Mouse (Mus musculus) lung, postnatal 0 days (tissue): ENCODE results near the gene Usp50. TPM values are rescaled to one million over a fixed set of nuclear protein-coding genes. Genes with fewer than 3 reads are reported as not detected.
A peak's percentile ranks its signal among the peaks of the same experiment; 100 is the strongest.

Source experiments
- ATAC-seq: fragments of 200-750 bp; cut with Nextera tagmentation; 2 replicates; pipeline ENCODE4 v1.8.0; 2017; ENCODE audit warnings: moderate library complexity
- DNase-seq: peaks from one replicate; pipeline ENCODE4 v3.0.0-alpha.2; 2016; ENCODE audit warnings: low spot score
- H3K27ac ChIP-seq: fragments of 300-500 bp; sonication (generic); 2 replicates; pipeline ENCODE4 v1.5.1; 2014; ENCODE audit warnings: antibody characterized with exemption, mild to moderate bottlenecking, low read length, mixed read lengths
- H3K27me3 ChIP-seq: fragments of 300-500 bp; sonication (generic); replicated peaks from 2 replicates; pipeline ENCODE4 v1.6.1; 2014; ENCODE audit warnings: low read length, mixed read lengths; ENCODE audit not compliant: insufficient read depth
- H3K36me3 ChIP-seq: fragments of 300-500 bp; sonication (generic); 2 replicates; pipeline ENCODE4 v1.6.1; 2014; ENCODE audit warnings: low read length, mixed read lengths; ENCODE audit not compliant: insufficient read depth
- H3K4me1 ChIP-seq: fragments of 300-500 bp; sonication (generic); 2 replicates; pipeline ENCODE4 v1.6.1; 2014; ENCODE audit warnings: antibody characterized with exemption, low read depth, low read length, mixed read lengths; ENCODE audit not compliant: insufficient read depth
- H3K4me2 ChIP-seq: fragments of 300-500 bp; sonication (generic); replicated peaks from 2 replicates; pipeline ENCODE4 v1.6.1; 2014; ENCODE audit warnings: low read depth, mild to moderate bottlenecking, low read length, moderate library complexity, mixed read lengths
- H3K4me3 ChIP-seq: fragments of 300-500 bp; sonication (generic); 2 replicates; pipeline ENCODE4 v1.5.1; 2014; ENCODE audit warnings: low read depth, low read length
- H3K9ac ChIP-seq: fragments of 300-500 bp; sonication (generic); replicated peaks from 2 replicates; pipeline ENCODE4 v1.6.1; 2014; ENCODE audit warnings: low read depth, mild to moderate bottlenecking
- H3K9me3 ChIP-seq: fragments of 300-500 bp; sonication (generic); 2 replicates; pipeline ENCODE4 v1.6.1; 2016; ENCODE audit warnings: low read length, mixed read lengths
- CTCF ChIP-seq: IDR thresholded peaks from 2 replicates; pipeline ENCODE4 v1.5.1; 2016; ENCODE audit warnings: antibody characterized with exemption, mild to moderate bottlenecking
- EP300 ChIP-seq: IDR thresholded peaks from 2 replicates; pipeline ENCODE4 v1.6.1; 2016; ENCODE audit warnings: antibody characterized with exemption, mild to moderate bottlenecking, control low read depth
- whole genome bisulfite sequencing: fragments of 180-500 bp; shearing (Covaris S2); extraction: QIAGEN DNeasy Blood & Tissue Kit; methylation state at CpG from one replicate; pipeline ENCODE4 v1.1.7; 2014; 5-methylcytosine and 5-hydroxymethylcytosine counted together
- polyA plus RNA-seq: library from polyadenylated mRNA; unstranded; fragments of >200 nt; fragmentation: Nextera tagmentation; extraction: Ambion mirVana; gene quantifications from 2 replicates; pipeline ENCODE4 v1.2.1, GENCODE M21; 2015

Usp50 gene
- polyA plus RNA-seq, 1 experiment from 2014 or later = 1.6 TPM

- no peak for DNase-seq
- Histone ChIP-seq H3K9me3 (no peaks in the 10 kb centered on the region), H3K4me3 (no peak overlapping the region), H3K9ac (no peak overlapping the region), H3K36me3 (peaks cover 28% of the 10 kb centered on the region; the same call in 1 of the 2 replicates), H3K27ac (no peak overlapping the region), H3K4me1 (no peaks in the 10 kb centered on the region), H3K4me2 (no peak overlapping the region), H3K27me3 (no peaks in the 10 kb centered on the region)
- WGBS = 95% methylated on average over 4 of the region's 4 CpGs
- TF ChIP-seq EP300 = no peak
- TF ChIP-seq CTCF = no peak
- ATAC-seq = no peak
These were observed 54.1 kb downstream of the Usp50 start for GRCm38 (mm10) chr2:126729207-126729606.

DNA sequence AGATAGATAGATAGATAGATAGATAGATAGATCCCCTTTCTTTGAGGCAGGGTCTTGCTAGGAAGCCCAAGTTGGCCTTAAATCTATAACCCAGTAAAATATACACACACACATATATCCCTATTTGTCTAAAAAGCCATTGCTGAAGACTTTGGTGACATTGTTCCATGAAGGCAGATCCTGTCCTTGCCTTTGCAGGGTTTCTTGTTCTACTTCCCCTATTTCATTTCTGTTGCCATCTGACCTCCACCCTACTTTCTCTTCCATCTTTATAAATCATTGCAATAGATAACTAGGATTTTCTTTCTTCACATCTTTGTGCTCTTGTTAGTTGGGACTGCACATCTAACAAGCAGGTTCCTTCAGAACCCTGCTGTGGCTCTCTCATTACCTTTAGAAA lies 70.3 kb downstream of the Usp50 start:
- H3K4me1 ChIP-seq = no peaks in the 10 kb centered on the region
- no peaks in the 10 kb centered on the region for H3K9me3 ChIP-seq
- H3K27ac ChIP-seq = no peak overlapping the region
- no peak for ATAC-seq
- H3K27me3 ChIP-seq = no peaks in the 10 kb centered on the region
- H3K9ac ChIP-seq = no peak overlapping the region
- TF ChIP-seq EP300 = no peak
- no peak for TF ChIP-seq CTCF
- H3K4me3 ChIP-seq = no peak overlapping the region
- no peak for DNase-seq
- no peaks in the 10 kb centered on the region for H3K36me3 ChIP-seq
- H3K4me2 ChIP-seq = no peak overlapping the region

DNA sequence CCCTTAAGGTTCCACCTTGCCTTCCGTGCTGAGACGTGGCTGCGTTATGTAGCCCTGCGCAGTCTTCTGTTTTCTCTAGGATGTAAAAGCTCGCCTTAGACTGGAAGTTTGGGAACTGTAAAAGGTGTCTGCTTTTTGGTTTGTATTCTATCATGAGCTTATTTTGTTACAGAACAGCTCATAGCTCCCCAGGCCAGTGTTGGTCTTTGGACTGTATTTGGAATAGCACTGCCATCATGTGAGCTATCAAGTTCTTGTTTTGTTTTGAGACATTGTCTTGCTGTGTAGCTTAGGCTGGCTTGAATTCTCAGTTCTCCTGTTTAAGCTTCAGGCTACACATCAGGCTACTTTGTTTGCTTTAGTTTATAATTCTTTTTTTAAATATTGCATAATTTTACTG lies 70.7 kb downstream of the Usp50 start:
- H3K27ac ChIP-seq = no peak overlapping the region
- no peak overlapping the region for H3K4me2 ChIP-seq
- no peak for TF ChIP-seq EP300
- TF ChIP-seq CTCF = no peak
- no peaks in the 10 kb centered on the region for H3K9me3 ChIP-seq
- H3K27me3 ChIP-seq = no peaks in the 10 kb centered on the region
- DNase-seq = no peak
- WGBS = 95% methylated on average over 5 of the region's 5 CpGs
- H3K4me3 ChIP-seq = no peak overlapping the region
- H3K4me1 ChIP-seq = no peaks in the 10 kb centered on the region
- no peaks in the 10 kb centered on the region for H3K36me3 ChIP-seq
- ATAC-seq = no peak
- H3K9ac ChIP-seq = no peak overlapping the region

DNA sequence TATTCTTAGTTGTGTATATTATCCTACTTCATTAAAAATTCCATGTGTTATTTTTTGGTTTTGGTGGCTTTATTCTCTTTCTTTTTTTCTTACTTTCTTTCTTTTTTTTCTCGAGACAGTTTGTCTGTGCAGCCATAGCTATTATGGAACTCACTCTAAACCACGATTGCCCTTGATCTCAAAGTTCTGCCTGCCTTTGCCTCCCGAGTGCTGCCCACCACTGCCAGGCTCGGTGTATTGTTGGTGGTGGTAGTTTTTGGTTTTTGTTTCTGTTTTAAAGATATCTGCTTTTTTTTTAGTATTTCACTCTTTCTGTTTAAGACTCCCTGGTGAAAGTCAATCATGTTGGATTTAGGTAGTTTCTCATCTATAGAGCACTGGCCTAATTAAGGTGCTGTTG lies 74.9 kb downstream of the Usp50 start:
- DNase-seq (no peak), ATAC-seq (no peak)
- Histone ChIP-seq H3K4me3 (peak overlapping the region; percentile 92; the same call in 1 of the 2 replicates), H3K9ac (no peak overlapping the region), H3K4me2 (peak overlapping the region; percentile 59; the same call in 1 of the 2 replicates), H3K4me1 (no peaks in the 10 kb centered on the region), H3K36me3 (no peaks in the 10 kb centered on the region), H3K9me3 (no peaks in the 10 kb centered on the region), H3K27ac (no peak overlapping the region), H3K27me3 (no peaks in the 10 kb centered on the region)
- TF ChIP-seq EP300 = no peak
- no peak for TF ChIP-seq CTCF
- 68% methylated on average over 4 of the region's 4 CpGs for WGBS

GRCm38 (mm10) chr2:126707438-126707779 lies 75.9 kb downstream of the Usp50 start:
- Histone ChIP-seq H3K36me3 (no peaks in the 10 kb centered on the region), H3K9me3 (no peaks in the 10 kb centered on the region), H3K9ac (peak overlapping the region; percentile 82), H3K27me3 (no peaks in the 10 kb centered on the region), H3K4me1 (no peaks in the 10 kb centered on the region), H3K4me3 (peak overlapping the region; percentile 92), H3K4me2 (peak overlapping the region; percentile 59), H3K27ac (peak overlapping the region; percentile 84)
- ATAC-seq (peak; percentile 78), DNase-seq (no peak)
- TF ChIP-seq CTCF (no peak), EP300 (no peak)
- 0% methylated on average over 16 of the region's 23 CpGs for WGBS

DNA sequence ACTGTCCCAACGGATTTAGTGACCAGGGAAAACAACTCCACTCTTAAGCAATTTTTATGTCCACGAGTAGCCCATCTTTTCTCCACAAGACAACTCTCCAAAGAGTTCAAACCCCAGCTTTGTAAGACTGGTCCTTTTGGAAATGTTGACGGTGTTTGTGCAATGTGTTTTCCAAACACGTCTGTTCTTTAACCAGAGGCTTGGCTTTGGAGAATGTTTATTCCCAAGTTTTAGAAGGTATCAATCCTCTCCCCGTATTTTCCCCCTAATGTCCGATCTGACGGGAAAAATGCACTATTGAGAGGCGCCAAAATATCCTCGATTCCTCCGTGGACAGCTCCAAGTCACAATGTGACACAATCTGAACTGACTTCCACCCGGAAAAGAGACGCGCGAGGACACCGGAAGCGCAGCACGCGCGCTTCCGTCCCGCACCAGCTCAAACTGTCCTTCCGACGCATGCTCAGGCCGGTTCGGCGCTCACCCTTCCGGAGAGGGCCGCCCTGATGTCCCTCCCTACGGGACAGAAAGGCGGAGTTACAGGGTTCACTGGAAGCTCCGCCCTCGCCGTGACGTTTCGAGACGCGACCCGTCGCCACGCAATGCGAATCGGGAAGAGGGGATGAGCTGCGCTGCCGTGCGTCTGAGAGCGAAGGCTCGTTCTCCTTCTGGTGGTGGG lies 76.4 kb downstream of the Usp50 start, which contains the start of gene Usp8:
Gene Usp8, plus strand, starts transcription at position 570 of the 679 bp plus-strand sequence.
- ATAC-seq (peak; percentile 100), DNase-seq (peak; percentile 99)
- Histone ChIP-seq H3K27ac (peak within 1 kb of the TSS; percentile 84), H3K9me3 (no peaks in the 10 kb centered on the region), H3K9ac (peak within 1 kb of the TSS; percentile 82), H3K4me3 (peak within 1 kb of the TSS; percentile 92), H3K4me1 (no peaks in the 10 kb centered on the region), H3K27me3 (no peaks in the 10 kb centered on the region), H3K4me2 (peak within 1 kb of the TSS; percentile 59), H3K36me3 (no peaks in the 10 kb centered on the region)
- TF ChIP-seq EP300 = 0 out of 2 replicates have a peak, but pooled peaks have one; percentile 57
- peak; percentile 35; the same call in 1 of the 2 replicates for TF ChIP-seq CTCF
- 2% methylated on average over 47 of the region's 47 CpGs for WGBS
